Mouse (Mus musculus): ENCODE measurements at regions not wholly inside any gene's neighbourhood (a gene's known extent, or its start where the extent isn't known, plus 50 kb on each side); places are given as distances from the start of the nearest gene placed in this dataset.

DNA sequence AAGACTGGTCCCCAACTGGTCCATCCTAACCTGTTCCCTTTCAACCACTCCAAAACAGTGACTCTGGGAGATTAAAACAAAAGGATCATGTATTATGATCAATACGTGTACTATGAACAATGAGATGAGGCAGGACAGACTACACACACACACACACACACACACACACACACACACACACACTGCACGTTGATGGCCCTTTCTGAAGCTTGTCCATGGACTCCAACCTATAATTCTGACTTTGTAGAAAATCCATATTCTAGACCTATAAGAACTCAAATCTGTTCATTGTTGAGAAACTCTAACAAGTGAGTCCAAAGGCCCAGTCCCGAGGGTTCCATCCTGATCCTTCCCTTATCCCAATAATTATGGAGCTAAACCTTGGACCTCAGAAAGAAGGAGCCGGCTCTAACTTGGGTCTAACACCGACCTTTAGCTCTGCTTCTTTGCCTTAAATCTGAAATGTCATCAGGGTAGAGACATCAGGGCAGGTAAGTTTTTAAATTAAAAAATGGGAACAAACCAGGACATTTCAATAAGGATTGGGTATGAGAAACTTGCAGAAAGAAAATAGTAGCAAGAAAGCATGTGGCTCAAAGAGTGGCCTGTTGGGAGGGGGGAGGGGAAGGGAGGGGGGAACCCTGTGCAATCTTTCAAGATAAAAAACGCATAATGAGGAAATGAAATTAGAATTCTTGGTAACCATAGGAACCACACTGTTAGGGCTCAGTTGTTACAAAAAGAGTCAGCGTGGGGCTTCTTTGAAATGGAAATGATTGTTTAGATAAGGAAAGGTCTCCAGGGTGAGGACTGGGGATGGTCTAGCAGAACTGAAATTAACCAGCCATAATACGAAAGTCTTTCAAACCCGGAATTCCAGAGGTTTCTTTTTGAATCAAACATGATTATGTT is 187.9 kb downstream of the Dusp6 start:
- no peak for TF ChIP-seq CTCF (IDR thresholded peaks at IDR 0.05; ENCODE audit: control insufficient read depth, insufficient read depth, insufficient replicate concordance, low read depth, low read length)
- TF ChIP-seq POLR2A (IDR thresholded peaks at IDR 0.05; ENCODE audit: control insufficient read depth, low read depth, low read length), result no peak
